Mouse (Mus musculus) embryonic facial prominence, embryonic 13.5 days (tissue): ENCODE data around the gene Olfr933. TPM values are rescaled to one million over a fixed set of nuclear protein-coding genes. Genes with fewer than 3 reads are reported as not detected.

Source experiments
- ATAC-seq: fragments of 200-750 bp; cut with Nextera tagmentation; 2 replicates; pipeline ENCODE4 v1.8.0; 2017; ENCODE audit warnings: low read depth; ENCODE audit not compliant: insufficient number of reproducible peaks, insufficient read depth, low FRiP score, low TSS enrichment
- H3K27ac ChIP-seq: fragments of 300-500 bp; sonication (generic); 2 replicates; pipeline ENCODE4 v1.5.1; 2015; ENCODE audit warnings: moderate library complexity, mild to moderate bottlenecking, inconsistent platforms
- H3K27me3 ChIP-seq: fragments of 300-500 bp; sonication (generic); 2 replicates; pipeline ENCODE4 v1.6.1; 2015; ENCODE audit warnings: mild to moderate bottlenecking, inconsistent platforms
- H3K36me3 ChIP-seq: fragments of 300-500 bp; sonication (generic); 2 replicates; pipeline ENCODE4 v1.6.1; 2015; ENCODE audit warnings: mild to moderate bottlenecking, inconsistent platforms
- H3K4me1 ChIP-seq: fragments of 300-500 bp; sonication (generic); 2 replicates; pipeline ENCODE4 v1.6.1; 2015; ENCODE audit warnings: inconsistent platforms
- H3K4me2 ChIP-seq: fragments of 300-500 bp; sonication (generic); 2 replicates; pipeline ENCODE4 v1.6.1; 2015; ENCODE audit warnings: moderate library complexity, mild to moderate bottlenecking, inconsistent platforms
- H3K4me3 ChIP-seq: fragments of 300-500 bp; sonication (generic); 2 replicates; pipeline ENCODE4 v1.5.1; 2015; ENCODE audit warnings: mild to moderate bottlenecking, inconsistent platforms
- H3K9ac ChIP-seq: fragments of 300-500 bp; sonication (generic); 2 replicates; pipeline ENCODE4 v1.6.1; 2015; ENCODE audit warnings: mild to moderate bottlenecking, inconsistent platforms
- H3K9me3 ChIP-seq: fragments of 300-500 bp; sonication (generic); 2 replicates; pipeline ENCODE4 v1.6.1; 2016; ENCODE audit warnings: inconsistent platforms
- WGBS: fragments of 180-500 bp; shearing (Covaris S2); methylation state at CpG from one replicate; pipeline ENCODE4 v1.1.7; 2015; ENCODE audit warnings: mixed read lengths; 5-methylcytosine and 5-hydroxymethylcytosine counted together
- polyA plus RNA-seq: library from polyadenylated mRNA; unstranded; fragments of >200 nt; fragmentation: Nextera tagmentation; extraction: Ambion mirVana; gene quantifications from 2 replicates; pipeline ENCODE4 v1.2.1, GENCODE M21; 2015

Olfr933 gene
- polyA plus RNA-seq = not detected in 2 replicates

DNA sequence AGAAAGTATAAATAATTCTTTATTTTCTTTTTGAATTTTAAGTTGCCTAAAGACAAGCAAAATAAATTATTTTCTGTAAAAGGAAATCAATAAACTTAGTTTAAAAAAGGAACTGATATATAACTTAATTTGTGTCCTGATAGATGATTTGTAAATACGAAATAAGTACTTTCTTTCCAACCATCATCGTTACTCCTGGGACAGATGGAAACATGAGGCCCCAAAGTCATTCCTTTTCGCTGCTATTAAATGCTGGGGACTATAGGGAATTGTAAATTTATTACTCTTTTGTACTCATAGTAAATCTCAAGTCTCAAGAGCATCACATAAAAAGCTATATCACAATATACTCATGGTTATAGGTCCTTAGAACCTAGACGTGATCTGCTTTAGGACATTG lies at the start of gene Olfr933:
Gene Olfr933, plus strand, starts transcription at position 301 of the 400 bp plus-strand sequence.
- H3K27me3 ChIP-seq = no peaks in the 10 kb centered on the region
- H3K36me3 ChIP-seq = no peaks in the 10 kb centered on the region
- no peak within 1 kb of the TSS for H3K4me3 ChIP-seq
- no peak within 1 kb of the TSS for H3K9ac ChIP-seq
- no peaks in the 10 kb centered on the region for H3K4me1 ChIP-seq
- 83% methylated on average over 4 of the region's 4 CpGs for WGBS
- no peak for ATAC-seq
- H3K4me2 ChIP-seq = no peak within 1 kb of the TSS
- H3K9me3 ChIP-seq = no peaks in the 10 kb centered on the region; the same call in 1 of the 2 replicates
- H3K27ac ChIP-seq = no peak within 1 kb of the TSS

DNA sequence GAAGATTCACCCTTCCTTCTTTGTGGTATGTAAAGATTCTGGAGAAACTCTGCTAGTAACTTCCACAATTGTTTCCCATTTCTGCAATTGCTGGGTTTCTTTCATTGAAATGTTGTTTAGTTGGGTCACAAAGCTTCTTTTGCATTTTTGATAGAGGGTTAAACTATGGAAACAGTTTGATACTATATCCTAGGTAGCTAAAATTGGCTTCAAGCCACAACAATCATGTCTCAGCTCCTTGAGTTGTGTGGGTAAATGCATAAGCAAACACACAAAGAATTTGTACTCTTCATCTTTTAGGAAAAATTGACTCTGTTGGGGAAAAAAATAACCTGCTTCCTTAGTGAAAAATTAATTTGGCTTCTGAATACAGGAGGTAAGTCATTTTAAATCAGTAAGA lies 42.6 kb upstream of the Olfr933 start, which contains the start of gene Olfr930:
Gene Olfr930, plus strand, starts transcription at position 301 of the 400 bp plus-strand sequence.
- no peak within 1 kb of the TSS for H3K4me3 ChIP-seq
- ATAC-seq = no peak

DNA sequence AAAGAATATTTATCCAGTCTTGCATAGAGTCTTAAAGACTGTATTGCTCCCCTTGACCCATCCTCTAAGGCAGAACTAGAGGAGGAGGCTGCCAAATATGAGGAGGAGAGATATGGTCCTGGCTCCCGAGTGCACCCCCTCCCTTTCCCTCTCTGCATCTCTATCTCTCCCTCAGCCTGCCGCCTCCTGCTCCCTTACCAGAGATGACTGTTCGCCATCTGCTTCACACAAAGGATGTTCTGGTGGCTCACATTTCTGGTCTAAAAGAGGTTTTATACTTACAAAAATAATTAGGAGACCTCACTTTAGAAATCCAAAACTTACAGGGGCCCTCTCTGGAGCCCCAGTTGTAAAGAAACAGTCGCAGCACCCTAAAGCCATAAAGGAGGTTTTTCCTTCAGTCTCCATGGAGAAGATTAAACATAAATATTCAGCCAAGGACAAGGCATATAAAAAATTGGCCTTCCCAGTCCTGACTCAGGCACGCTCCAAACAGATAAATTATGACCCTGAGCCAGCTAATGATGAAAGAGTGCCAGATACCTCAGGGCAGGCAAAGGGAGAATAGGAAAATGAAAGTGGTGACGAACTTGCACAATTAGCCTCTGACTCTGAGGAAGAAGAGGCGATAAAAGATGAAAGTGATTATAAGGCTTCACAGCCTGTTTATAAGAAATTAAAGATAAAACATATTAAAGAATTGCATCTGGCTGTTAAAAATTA lies 18.6 kb upstream of the Olfr933 start:
- no peaks in the 10 kb centered on the region for H3K4me1 ChIP-seq
- WGBS = 76% methylated on average over 7 of the region's 7 CpGs
- H3K9me3 ChIP-seq = no peaks in the 10 kb centered on the region
- H3K27me3 ChIP-seq = no peaks in the 10 kb centered on the region
- H3K27ac ChIP-seq = no peak overlapping the region
- no peak overlapping the region for H3K9ac ChIP-seq
- no peaks in the 10 kb centered on the region for H3K36me3 ChIP-seq
- H3K4me2 ChIP-seq = no peak overlapping the region
- H3K4me3 ChIP-seq = no peak overlapping the region
- ATAC-seq = no peak

More for the DNA sequence above, 42.6 kb upstream of the Olfr933 start, which contains the start of gene Olfr930:
- no peak within 1 kb of the TSS for H3K27ac ChIP-seq
- no peaks in the 10 kb centered on the region for H3K36me3 ChIP-seq
- no peak within 1 kb of the TSS for H3K4me2 ChIP-seq
- H3K9me3 ChIP-seq = no peaks in the 10 kb centered on the region
- no peak within 1 kb of the TSS for H3K9ac ChIP-seq
- no peaks in the 10 kb centered on the region for H3K4me1 ChIP-seq
- H3K27me3 ChIP-seq = no peaks in the 10 kb centered on the region

DNA sequence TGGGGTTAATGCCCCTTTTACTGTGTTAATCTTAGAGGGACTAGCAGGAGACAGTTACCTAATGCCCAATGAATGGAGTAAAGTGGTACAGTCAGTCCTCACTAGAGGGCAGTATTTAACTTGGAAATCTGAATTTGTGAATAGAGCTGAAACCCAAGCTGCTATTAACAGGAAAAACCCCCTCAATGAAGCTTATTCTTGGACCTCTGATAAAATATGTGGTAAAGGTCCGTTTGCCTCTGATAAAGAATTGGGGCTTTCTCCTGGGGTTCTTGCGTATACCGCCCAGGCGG lies 18.0 kb upstream of the Olfr933 start:
- WGBS = 81% methylated on average over 4 of the region's 4 CpGs
- Histone ChIP-seq H3K4me2 (no peak overlapping the region), H3K27me3 (no peaks in the 10 kb centered on the region), H3K27ac (no peak overlapping the region), H3K9ac (no peak overlapping the region), H3K9me3 (no peaks in the 10 kb centered on the region), H3K36me3 (no peaks in the 10 kb centered on the region), H3K4me3 (no peak overlapping the region), H3K4me1 (no peaks in the 10 kb centered on the region)
- ATAC-seq = no peak

DNA sequence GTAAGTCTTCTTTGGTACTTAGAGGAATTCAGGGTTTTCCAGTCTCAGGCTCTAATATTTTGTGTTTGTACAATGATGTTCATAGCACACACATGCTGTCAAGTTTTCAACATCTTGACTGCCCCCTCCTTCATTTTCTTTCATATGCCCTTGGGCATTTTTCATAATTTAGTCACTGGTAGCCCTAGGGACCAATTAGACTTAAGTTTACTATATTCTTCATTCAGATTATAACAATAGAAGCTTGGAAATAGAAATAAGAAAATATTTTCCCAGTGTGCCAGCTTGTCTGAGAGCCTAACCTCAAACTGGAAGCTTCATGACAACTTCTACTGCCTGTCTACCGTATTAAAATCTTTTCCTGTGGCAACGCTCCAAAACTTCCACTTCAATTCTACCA lies 16.1 kb downstream of the Olfr933 start, which contains the start of gene Olfr934:
Gene Olfr934, minus strand, starts transcription at position 101 of the 400 bp plus-strand sequence.
- Histone ChIP-seq H3K4me1 (no peaks in the 10 kb centered on the region), H3K27ac (no peak within 1 kb of the TSS), H3K9me3 (no peaks in the 10 kb centered on the region), H3K27me3 (no peaks in the 10 kb centered on the region), H3K4me2 (no peak within 1 kb of the TSS), H3K4me3 (no peak within 1 kb of the TSS), H3K36me3 (no peaks in the 10 kb centered on the region), H3K9ac (no peak within 1 kb of the TSS)
- no peak for ATAC-seq
- 90% methylated on average over 2 of the region's 2 CpGs for WGBS

DNA sequence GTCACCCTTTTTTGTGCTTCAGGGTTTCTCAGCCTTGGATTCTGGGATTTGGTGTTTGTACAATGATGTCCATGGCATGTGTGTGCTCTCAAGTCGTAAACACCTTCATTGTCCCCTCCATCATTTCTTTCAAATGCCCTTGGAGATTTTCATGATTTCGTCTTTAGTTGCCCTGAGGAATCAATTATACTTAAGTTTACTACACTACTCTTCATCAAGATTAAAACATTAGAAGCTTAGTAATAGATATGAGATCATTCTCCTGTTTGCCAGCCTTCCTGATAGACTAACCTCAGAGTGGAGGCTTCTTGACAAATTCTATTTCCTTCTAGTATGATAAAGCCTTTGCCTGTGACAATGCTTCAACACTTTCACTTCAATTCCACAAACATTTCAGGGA lies 27.5 kb downstream of the Olfr933 start, which contains the start of gene Olfr935:
Gene Olfr935, minus strand, starts transcription at position 101 of the 400 bp plus-strand sequence.
- H3K27me3 ChIP-seq = no peaks in the 10 kb centered on the region
- H3K27ac ChIP-seq = no peak within 1 kb of the TSS
- no peaks in the 10 kb centered on the region for H3K36me3 ChIP-seq
- no peak within 1 kb of the TSS for H3K4me2 ChIP-seq
- no peaks in the 10 kb centered on the region for H3K9me3 ChIP-seq
- no peaks in the 10 kb centered on the region for H3K4me1 ChIP-seq
- H3K4me3 ChIP-seq = no peak within 1 kb of the TSS
- 72% methylated on average over 2 of the region's 2 CpGs for WGBS
- H3K9ac ChIP-seq = no peak within 1 kb of the TSS
- no peak for ATAC-seq

DNA sequence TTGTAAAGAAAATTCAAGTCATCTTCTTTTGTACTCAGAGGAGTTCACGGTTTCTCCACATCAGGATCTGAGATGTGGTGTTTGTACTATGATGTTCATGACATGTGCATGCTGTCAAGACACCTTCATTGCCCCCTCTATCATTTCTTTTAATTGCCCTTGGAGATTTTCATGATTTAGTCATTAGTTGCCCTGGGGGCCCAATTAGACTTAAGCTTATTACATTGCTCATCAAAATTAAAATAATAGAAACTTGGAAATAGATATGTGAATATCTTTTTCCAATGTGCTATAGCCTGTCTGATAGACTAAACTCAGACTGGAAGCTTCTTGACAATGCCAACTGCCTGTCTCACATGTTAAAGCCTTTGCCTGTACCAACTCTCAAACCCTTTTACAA lies 51.2 kb downstream of the Olfr933 start, which contains the start of gene Olfr146:
Gene Olfr146, minus strand, starts transcription at position 101 of the 400 bp plus-strand sequence.
- H3K9ac ChIP-seq = no peak within 1 kb of the TSS
- no peak for ATAC-seq
- H3K4me2 ChIP-seq = no peak within 1 kb of the TSS
- WGBS = 73% methylated on average over 1 of the region's 1 CpGs
- no peaks in the 10 kb centered on the region for H3K27me3 ChIP-seq
- no peaks in the 10 kb centered on the region for H3K4me1 ChIP-seq
- H3K4me3 ChIP-seq = no peak within 1 kb of the TSS
- no peaks in the 10 kb centered on the region for H3K9me3 ChIP-seq
- no peak within 1 kb of the TSS for H3K27ac ChIP-seq
- no peaks in the 10 kb centered on the region for H3K36me3 ChIP-seq

Other genes with a start within 250 kb of the Olfr933 start
- 0.04 TPM in 1 of 2 replicates, not detected in the other for gene Olfr920, start 220.0 kb upstream of the Olfr933 start, polyA plus RNA-seq
- gene Olfr921, start 199.2 kb upstream of the Olfr933 start, polyA plus RNA-seq = not detected in 2 replicates
- not detected in 2 replicates for gene Olfr922, start 157.7 kb upstream of the Olfr933 start, polyA plus RNA-seq
- 0.10 TPM in 1 of 2 replicates, not detected in the other for gene Olfr923, start 145.8 kb upstream of the Olfr933 start, polyA plus RNA-seq
- gene Olfr924, start 127.9 kb upstream of the Olfr933 start, polyA plus RNA-seq = not detected in 2 replicates
- not detected in 2 replicates for gene Olfr26, start 117.3 kb upstream of the Olfr933 start, polyA plus RNA-seq
- gene Olfr926, start 95.2 kb upstream of the Olfr933 start, polyA plus RNA-seq = not detected in 2 replicates
- gene Olfr930, start 42.5 kb upstream of the Olfr933 start, polyA plus RNA-seq = not detected in 2 replicates
- gene Olfr934, start 16.0 kb downstream of the Olfr933 start, polyA plus RNA-seq = not detected in 2 replicates
- gene Olfr935, start 27.4 kb downstream of the Olfr933 start, polyA plus RNA-seq = not detected in 2 replicates
- gene Olfr146, start 51.1 kb downstream of the Olfr933 start, polyA plus RNA-seq = not detected in 2 replicates
- not detected in 2 replicates for gene Olfr937, start 92.6 kb downstream of the Olfr933 start, polyA plus RNA-seq
- gene Olfr938, start 106.6 kb downstream of the Olfr933 start, polyA plus RNA-seq = not detected in 2 replicates
- not detected in 2 replicates for gene Olfr27, start 155.8 kb downstream of the Olfr933 start, polyA plus RNA-seq
- gene Olfr943, start 194.0 kb downstream of the Olfr933 start, polyA plus RNA-seq = not detected in 2 replicates
- gene Olfr944, start 229.6 kb downstream of the Olfr933 start, polyA plus RNA-seq = not detected in 2 replicates